Mouse (Mus musculus) naive thymus-derived CD4-positive, alpha-beta T cell, adult 2 months (primary cell): ENCODE data around the gene Tmem72.
A peak's percentile ranks its signal among the peaks of the same experiment; 100 is the strongest.

ENCODE experiments used
- DNase-seq: peaks from one replicate; pipeline ENCODE4 v3.0.0-alpha.2; 2011; ENCODE audit warnings: low read depth

Gene Tmem72

DNA sequence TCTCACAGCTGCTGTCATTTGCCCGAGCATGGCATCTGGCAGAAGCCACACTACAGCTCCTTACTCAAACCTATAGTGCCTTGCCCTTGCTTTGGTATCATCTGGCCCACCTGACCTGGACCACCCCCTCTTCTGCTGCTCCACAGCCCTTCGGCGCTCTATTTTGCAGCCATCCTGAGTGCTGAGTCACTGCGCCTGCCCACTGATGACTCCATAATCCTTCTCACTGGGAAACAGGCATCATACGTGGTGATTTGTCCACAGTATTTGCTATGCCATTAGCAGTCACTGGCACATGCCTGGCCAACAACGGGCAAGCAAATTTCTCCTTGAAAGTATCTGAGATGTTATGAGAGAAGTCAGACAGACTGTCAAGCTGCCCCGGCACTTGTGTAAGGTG is 66.9 kb downstream of the Tmem72 start:
- no peak for DNase-seq

DNA sequence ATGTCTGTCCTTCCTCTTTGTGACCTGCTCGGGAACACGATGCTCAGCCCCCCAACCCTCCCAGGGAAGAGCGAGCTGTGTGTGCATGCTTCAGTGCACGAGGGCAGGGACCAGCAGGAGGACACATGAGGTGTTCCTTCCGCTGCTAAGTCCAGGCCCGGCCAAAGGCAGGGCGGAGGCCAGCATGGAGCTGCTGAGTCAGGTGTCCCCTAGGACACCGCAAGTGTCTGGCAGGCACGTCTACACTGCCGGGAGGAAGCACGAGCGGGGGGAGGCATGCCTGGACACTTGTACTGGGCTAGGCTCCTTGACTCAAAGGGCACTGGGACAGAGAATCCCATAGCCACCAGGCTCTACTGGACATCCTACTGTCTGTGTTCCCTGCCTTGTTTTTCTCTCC is 69.0 kb downstream of the Tmem72 start:
- no peak for DNase-seq

DNA sequence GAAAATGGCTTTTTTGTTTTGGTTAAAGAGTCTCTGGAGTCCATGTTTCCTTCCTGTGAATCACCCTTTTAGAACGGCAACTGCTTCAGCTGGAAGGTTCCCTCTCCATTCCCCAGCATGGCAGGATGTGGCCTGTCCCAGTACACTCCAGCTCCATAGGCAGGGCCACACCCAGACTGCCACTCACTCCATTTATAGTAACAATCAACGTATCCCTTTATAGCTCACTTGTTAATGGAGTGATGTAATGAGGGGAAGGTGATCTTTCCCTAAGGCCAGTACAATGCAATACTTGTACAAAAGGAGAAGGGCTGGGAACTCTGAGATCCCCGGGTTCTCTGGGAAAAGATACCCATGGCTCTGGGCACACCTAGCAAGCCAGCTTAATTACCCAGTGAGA is 72.4 kb downstream of the Tmem72 start:
- DNase-seq: no peak

DNA sequence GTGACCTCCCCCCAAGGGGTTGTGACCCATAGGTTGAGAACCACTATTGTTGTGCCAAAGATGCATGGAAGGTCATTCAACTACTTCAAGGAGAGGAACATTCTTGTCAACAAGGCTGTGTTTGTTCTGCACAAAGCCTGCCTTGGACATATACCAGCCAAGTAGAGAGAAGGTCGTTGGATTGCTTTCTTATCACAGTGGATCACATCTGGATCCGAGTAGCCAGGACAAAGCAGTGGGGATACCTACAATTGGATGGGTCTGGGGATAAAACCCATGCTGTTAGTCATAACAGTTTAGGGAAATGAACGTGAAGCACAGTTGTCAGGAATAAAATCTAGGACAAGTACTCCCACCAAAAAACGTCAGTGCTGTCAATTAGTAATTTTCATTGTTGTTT is 72.8 kb downstream of the Tmem72 start:
- DNase-seq: no peak

DNA sequence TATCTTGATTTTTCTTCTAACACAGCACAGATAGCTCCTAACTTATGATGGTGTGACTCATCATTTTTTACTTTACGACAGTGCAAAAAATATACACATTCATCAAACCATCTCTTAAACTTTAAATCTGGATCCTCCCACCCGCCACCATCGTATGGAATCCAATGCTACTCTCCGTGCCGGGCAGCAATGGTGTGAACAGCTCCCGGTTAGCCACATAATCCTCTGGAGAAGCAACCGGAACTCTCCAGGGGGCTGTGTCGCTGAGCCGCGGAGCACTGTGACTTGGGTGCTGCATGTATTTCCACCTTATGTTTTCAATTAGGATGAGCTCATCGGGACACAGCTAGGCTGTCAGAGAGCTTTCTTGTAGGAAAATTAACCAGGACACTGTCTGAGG is 73.8 kb downstream of the Tmem72 start:
- no peak for DNase-seq

DNA sequence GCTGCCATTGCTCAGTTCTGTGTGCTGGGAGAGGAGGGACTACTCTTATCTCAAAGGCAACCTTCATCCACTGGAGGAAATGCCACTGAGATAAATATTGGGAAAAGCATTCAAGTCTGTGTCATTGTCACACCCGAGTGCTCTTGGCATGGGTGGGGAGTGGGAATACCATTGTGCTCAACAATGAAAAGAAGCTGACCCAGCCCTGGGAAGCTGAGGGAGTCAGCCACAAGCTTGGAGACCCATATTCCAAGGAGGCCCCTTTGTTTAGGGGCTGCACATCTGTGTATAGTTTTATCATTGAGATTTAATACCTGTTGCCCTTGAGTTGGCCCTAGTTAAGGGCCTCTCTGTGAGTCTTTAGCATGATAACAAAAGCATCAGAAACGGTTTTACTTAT is 77.0 kb downstream of the Tmem72 start:
- no peak for DNase-seq

DNA sequence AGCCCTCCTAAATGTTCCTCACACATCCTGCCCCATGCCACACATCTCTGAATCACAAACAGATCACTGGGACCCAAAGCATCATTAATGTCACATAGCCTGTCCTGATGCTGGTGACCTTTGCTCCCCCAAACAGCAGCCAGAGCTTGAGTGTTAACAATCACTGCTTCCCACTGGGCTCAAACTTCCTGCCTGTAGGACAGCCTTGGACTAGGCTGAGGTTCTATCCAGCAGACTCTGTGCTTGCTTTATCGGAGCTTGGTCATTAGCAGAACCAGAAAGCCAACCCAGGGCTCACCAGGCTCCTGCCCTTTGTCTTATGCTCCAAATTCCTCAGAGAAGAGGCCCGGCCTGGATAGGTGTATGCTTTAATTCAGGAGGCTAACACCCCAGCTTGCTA is 77.8 kb downstream of the Tmem72 start:
- DNase-seq: no peak

DNA sequence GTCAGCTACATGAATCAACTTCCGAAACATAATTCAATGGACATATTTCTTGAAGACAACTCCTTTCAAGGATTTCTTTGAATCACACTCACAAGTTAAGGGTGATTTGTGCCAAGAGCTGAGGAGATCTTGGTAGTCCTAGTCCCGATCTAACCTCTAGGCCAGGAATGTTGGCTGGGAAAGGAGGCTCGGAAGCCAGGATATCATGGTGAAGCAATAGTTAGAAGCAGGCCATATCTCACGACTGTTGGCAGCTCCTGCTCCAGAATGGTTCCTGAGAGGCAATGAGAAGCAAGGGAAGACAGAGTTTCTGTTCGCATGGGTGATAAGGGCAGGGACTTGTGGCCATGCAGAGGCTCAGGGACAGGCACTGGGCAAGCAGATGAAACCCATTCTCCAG is 79.2 kb downstream of the Tmem72 start:
- no peak for DNase-seq

DNA sequence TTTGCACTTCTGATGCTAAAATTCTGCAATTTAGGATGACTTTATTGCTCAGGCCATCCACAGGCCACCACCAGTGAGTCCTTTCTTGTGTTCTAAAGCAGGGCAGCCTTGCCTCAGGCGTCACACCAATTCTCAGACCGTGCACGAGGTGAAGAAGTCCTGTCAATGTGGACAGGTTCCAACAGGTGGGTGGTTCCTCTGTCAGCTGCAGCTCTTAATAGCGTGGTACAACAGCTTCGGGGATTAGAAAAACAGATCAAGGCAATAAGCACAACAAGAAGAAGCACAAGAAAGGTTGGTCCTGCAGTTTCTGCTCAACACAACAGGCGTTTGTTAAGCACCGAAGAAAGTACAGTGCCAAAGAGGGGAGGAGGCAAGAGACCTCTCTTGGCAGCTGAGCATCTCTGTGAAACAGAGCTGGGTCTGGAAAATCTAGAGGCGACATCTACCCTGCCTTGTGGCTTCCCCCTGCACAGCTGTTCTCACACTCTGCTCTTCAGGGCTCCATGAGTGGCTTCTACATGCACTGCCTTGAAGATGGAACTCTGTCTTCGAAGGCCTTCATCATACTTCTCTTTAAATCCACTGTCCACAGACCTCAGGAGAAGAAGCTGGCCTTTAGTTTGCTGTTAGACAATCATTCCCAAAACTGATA is 80.0 kb downstream of the Tmem72 start:
- DNase-seq: no peak

DNA sequence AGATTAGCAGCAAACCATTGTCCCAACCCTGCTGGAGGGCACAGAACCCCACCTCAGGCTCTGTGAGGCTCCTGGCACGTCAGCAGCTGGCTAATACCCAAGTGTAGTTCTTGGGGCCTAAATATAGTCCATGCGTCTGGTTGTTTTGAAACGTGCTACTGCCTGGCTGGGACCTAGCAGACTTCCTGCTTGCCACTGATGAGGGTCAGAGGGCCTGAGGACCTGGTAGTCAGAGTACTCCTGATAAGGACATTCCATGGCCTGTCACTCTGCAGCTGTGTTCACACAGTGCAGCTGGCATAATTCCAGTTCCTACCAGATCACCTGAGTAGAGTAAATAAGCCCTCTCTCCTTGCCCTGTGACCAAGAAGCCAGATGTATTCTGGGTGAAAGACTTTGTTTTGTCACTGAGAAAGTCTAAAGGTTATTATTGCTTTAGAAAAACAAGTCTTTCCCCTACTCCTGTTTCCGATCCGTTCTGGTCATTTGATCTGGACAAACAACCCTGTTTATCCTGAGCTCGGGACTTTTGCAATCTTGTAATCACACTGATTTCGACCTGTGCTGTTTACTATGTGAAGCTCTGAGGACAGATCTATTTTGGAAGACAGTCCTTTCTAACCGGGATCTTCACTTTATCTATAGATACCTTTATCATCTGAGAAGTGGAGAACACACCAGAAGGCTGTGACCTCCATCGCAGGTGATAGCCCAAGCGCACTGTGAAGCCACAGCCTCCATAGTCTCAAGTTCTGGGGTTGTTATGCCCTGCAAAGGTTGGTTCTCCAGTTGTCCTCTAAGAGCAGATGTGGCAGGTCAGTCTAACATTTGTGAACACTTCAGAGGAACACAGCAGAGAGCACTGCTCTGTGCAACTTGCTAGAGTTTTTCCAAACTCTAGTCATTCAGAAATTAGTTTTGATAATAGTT is 81.2 kb downstream of the Tmem72 start:
- no peak for DNase-seq

DNA sequence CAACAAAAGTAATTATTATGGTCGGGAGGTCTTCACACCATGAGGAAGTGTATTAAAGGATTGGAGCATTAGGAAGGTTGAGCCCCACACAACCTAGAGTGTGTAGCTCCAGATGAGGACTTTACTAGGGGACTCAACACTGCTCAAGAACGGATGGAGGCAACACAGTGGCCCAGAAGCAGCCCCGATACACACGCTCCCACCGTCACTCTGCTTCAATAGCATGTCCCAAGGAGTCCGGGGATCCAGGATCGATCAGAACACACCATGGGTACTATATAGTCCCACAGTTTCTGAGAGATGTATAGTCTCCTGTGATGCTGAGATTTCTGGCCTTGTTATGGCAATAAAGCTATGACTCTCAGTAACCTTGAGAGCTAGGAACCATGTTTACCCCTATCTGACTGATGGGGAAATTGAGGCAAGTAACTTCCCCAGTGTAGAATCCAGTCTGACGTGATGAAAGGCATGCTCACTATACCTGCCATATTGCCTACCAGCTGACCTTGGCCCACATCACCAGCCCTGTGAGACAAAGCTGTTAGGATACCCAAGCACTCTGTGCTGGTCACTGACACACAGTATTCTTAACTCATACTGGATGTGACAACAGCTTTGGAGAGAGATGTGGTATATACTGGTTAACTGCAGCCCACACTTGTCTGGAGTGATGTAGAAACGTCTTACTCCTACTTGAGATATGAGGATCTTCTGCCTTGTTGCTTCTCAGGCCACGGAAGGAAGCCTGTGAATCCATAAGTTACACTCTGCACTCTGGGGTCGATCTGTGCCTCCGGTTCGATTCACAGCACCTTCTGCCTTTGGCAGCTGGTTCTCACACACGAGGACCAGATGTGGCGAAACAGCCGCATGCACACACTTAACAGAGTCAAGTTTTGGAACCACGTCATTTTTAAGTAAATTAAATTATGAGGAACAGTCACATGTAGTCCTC is 82.7 kb downstream of the Tmem72 start:
- DNase-seq: no peak

DNA sequence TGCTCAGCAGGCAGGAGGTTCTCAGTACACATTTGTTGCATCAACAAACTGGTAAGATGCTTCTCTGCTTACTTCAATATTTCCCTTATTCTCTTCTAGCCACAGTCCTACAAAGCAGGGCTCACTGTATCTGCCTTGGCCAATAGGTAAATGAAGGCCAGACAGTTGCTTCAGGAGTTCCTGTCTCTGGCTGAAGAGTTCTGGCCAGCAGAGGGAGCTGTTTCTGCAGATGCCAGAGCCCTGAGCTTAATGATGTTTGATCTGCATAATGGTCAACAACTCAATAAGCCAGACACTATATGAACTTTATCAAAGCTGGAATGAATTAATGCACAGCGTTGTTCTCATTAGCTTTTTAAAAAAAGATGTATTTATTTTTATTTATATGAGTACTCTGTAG is 84.6 kb downstream of the Tmem72 start:
- DNase-seq: peak; percentile 77

DNA sequence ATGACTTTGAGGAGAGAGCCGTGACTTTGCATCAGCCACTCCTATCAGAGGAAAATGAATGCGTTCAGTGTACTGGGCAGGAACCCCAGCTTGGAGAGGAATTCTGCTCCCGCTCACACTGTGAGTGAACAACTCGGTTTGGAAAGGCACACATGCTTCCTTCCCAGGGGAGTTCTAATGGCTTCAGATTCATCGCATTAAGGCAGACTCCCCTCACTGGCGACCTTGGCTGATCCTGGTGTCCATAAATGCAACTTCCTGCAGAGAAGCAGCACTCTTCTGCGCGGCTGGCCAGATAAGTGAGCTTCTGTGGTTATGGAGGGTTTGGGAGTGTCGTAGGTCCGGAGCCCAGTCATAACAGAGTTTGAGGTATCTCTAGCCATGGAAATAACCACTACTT is 86.9 kb downstream of the Tmem72 start:
- DNase-seq: no peak
